Mouse (Mus musculus): ENCODE data around the gene Esp23. TPM values are rescaled to one million over a fixed set of nuclear protein-coding genes. Genes with fewer than 3 reads are reported as not detected.
"Not testable (repeated sequence)": the region's sequence is repeated elsewhere in the genome, so short reads cannot be mapped to it uniquely, and the experiment has no call there.

The Esp23 gene
- not detected for total RNA-seq (2021)

- no peak for DNase-seq (ENCODE audit: extremely low spot score in 1 of 2, low spot score in 1 of 2)
Measured at GRCm38 (mm10) chr17:39076937-39077336, at the start of gene Esp23. TSS of gene Esp23 (minus strand) at chr17:39077037.

DNA sequence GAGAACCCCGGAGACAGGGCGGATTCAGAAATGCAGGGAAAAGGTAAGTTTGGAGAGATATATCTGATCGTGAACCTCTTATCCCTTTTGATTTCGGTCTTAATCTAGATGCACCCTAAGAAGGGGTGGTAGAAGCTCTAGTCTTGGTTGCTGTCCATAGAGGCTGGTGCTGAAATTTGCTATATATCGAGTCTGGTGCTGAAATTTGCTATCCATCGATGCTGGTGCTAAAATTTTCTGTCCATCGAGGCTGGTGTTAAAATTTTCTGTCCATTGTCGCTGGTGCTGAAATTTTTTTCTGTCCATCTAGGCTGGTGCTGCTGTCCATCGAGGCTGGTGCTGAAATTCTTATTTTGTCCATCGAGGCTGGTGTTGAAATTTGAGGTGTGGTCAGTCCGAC is 30.3 kb upstream of the Esp23 start:
- not testable (repeated sequence) for DNase-seq (ENCODE audit: extremely low spot score in 1 of 2, low spot score in 1 of 2)

- no peak for DNase-seq (ENCODE audit: extremely low spot score in 1 of 2, low spot score in 1 of 2)
Measured at GRCm38 (mm10) chr17:39095034-39095433, 18.2 kb upstream of the Esp23 start, which contains the start of gene Esp22. TSS of gene Esp22 (plus strand) at chr17:39095334.

- DNase-seq (ENCODE audit: extremely low spot score in 1 of 2, low spot score in 1 of 2) = no peak
Measured at GRCm38 (mm10) chr17:39063641-39064040, 13.2 kb downstream of the Esp23 start.

GRCm38 (mm10) chr17:39043241-39043640 is 33.6 kb downstream of the Esp23 start, which contains the start of gene Gm21903:
TSS of gene Gm21903 (minus strand) at chr17:39043341.
- DNase-seq (ENCODE audit: extremely low spot score in 1 of 2, low spot score in 1 of 2) = no peak

GRCm38 (mm10) chr17:39036395-39036794 is 40.4 kb downstream of the Esp23 start, which contains the start of gene Esp24:
TSS of gene Esp24 (plus strand) at chr17:39036695.
- DNase-seq (ENCODE audit: extremely low spot score in 1 of 2, low spot score in 1 of 2) = not testable (repeated sequence)

Other genes with a start within 250 kb of the Esp23 start
- gene Esp24, start 40.3 kb downstream of the Esp23 start, total RNA-seq (2021) = not detected
- not detected for gene Gm21903, start 33.7 kb downstream of the Esp23 start, total RNA-seq (2021)
- gene Esp22, start 18.3 kb upstream of the Esp23 start, total RNA-seq (2021) = not detected